Mouse (Mus musculus): ENCODE measurements around the gene Bloc1s6. TPM values are rescaled to one million over a fixed set of nuclear protein-coding genes. Genes with fewer than 3 reads are reported as not detected.

Gene Bloc1s6
- polyA plus RNA-seq, 1 experiment from 2014 or later: 87.8 TPM

- Histone ChIP-seq H3K4me3 (replicated peaks) (no peak overlapping the region), H3K9ac (replicated peaks) (no peak overlapping the region), H3K36me3 (no peaks in the 10 kb centered on the region), H3K4me2 (no peak overlapping the region), H3K27ac (replicated peaks) (no peak overlapping the region), H3K4me1 (no peaks in the 10 kb centered on the region), H3K9me3 (replicated peaks) (no peaks in the 10 kb centered on the region), H3K27me3 (replicated peaks) (no peaks in the 10 kb centered on the region; the same call in 1 of the 2 replicates)
- no peak for ATAC-seq (ENCODE audit: low FRiP score)
- WGBS: 82% methylated on average over 3 of the region's 3 CpGs
Measured at GRCm38 (mm10) chr2:122716301-122716842, 21.9 kb upstream of the Bloc1s6 start.

GRCm38 (mm10) chr2:122719232-122719631, 19.1 kb upstream of the Bloc1s6 start:
- no peaks in the 10 kb centered on the region for H3K4me1 ChIP-seq
- H3K9ac ChIP-seq (replicated peaks): no peak overlapping the region
- no peak overlapping the region for H3K4me3 ChIP-seq (replicated peaks)
- 71% methylated on average over 1 of the region's 1 CpGs for WGBS
- no peaks in the 10 kb centered on the region; the same call in 1 of the 2 replicates for H3K27me3 ChIP-seq (replicated peaks)
- no peaks in the 10 kb centered on the region for H3K36me3 ChIP-seq
- ATAC-seq (ENCODE audit: low FRiP score): no peak
- no peak overlapping the region for H3K27ac ChIP-seq (replicated peaks)
- no peak overlapping the region for H3K4me2 ChIP-seq
- no peaks in the 10 kb centered on the region for H3K9me3 ChIP-seq (replicated peaks)

GRCm38 (mm10) chr2:122720564-122720963, 17.7 kb upstream of the Bloc1s6 start:
- no peak for ATAC-seq (ENCODE audit: low FRiP score)
- Histone ChIP-seq H3K4me2 (no peak overlapping the region), H3K9ac (replicated peaks) (no peak overlapping the region), H3K9me3 (replicated peaks) (no peaks in the 10 kb centered on the region), H3K36me3 (no peaks in the 10 kb centered on the region), H3K4me1 (no peaks in the 10 kb centered on the region), H3K27ac (replicated peaks) (no peak overlapping the region), H3K4me3 (replicated peaks) (no peak overlapping the region), H3K27me3 (replicated peaks) (no peaks in the 10 kb centered on the region; the same call in 1 of the 2 replicates)
- 78% methylated on average over 3 of the region's 3 CpGs for WGBS

GRCm38 (mm10) chr2:122725604-122726003, 12.7 kb upstream of the Bloc1s6 start:
- WGBS: 67% methylated on average over 10 of the region's 10 CpGs
- H3K4me1 ChIP-seq: no peaks in the 10 kb centered on the region
- ATAC-seq (ENCODE audit: low FRiP score): no peak

GRCm38 (mm10) chr2:122731456-122731855, 6.8 kb upstream of the Bloc1s6 start:
- H3K9me3 ChIP-seq (replicated peaks): no peaks in the 10 kb centered on the region
- no peaks in the 10 kb centered on the region for H3K36me3 ChIP-seq
- ATAC-seq (ENCODE audit: low FRiP score): no peak

More at GRCm38 (mm10) chr2:122725604-122726003, 12.7 kb upstream of the Bloc1s6 start:
- H3K4me3 ChIP-seq (replicated peaks): no peak overlapping the region
- H3K27me3 ChIP-seq (replicated peaks): peaks cover 4% of the 10 kb centered on the region
- no peak overlapping the region for H3K4me2 ChIP-seq
- H3K9me3 ChIP-seq (replicated peaks): no peaks in the 10 kb centered on the region
- no peak overlapping the region for H3K9ac ChIP-seq (replicated peaks)
- no peak overlapping the region for H3K27ac ChIP-seq (replicated peaks)
- no peaks in the 10 kb centered on the region for H3K36me3 ChIP-seq

GRCm38 (mm10) chr2:122739023-122739422, 720 bp downstream of the Bloc1s6 start:
- Histone ChIP-seq H3K9me3 (replicated peaks) (no peaks in the 10 kb centered on the region), H3K27me3 (replicated peaks) (peaks cover 14% of the 10 kb centered on the region), H3K4me2 (peak overlapping the region; percentile 70), H3K4me3 (replicated peaks) (peak overlapping the region; percentile 92), H3K9ac (replicated peaks) (peak overlapping the region; percentile 94), H3K4me1 (peaks cover 19% of the 10 kb centered on the region), H3K27ac (replicated peaks) (peak overlapping the region; percentile 96), H3K36me3 (peaks cover 6% of the 10 kb centered on the region; the same call in 1 of the 2 replicates)
- WGBS: 26% methylated on average over 7 of the region's 7 CpGs
- ATAC-seq (ENCODE audit: low FRiP score): no peak

More at GRCm38 (mm10) chr2:122731456-122731855, 6.8 kb upstream of the Bloc1s6 start:
- H3K4me3 ChIP-seq (replicated peaks): no peak overlapping the region
- no peak overlapping the region for H3K9ac ChIP-seq (replicated peaks)
- 67% methylated on average over 2 of the region's 2 CpGs for WGBS
- no peaks in the 10 kb centered on the region for H3K4me1 ChIP-seq
- H3K27me3 ChIP-seq (replicated peaks): peaks cover 26% of the 10 kb centered on the region
- H3K27ac ChIP-seq (replicated peaks): no peak overlapping the region
- H3K4me2 ChIP-seq: no peak overlapping the region

GRCm38 (mm10) chr2:122746461-122746860, 8.2 kb downstream of the Bloc1s6 start:
- H3K27me3 ChIP-seq (replicated peaks): no peaks in the 10 kb centered on the region
- ATAC-seq (ENCODE audit: low FRiP score): no peak
- no peaks in the 10 kb centered on the region for H3K9me3 ChIP-seq (replicated peaks)
- no peak overlapping the region for H3K27ac ChIP-seq (replicated peaks)
- WGBS: 91% methylated on average over 9 of the region's 9 CpGs
- no peak overlapping the region for H3K4me2 ChIP-seq
- H3K4me3 ChIP-seq (replicated peaks): no peak overlapping the region
- H3K9ac ChIP-seq (replicated peaks): no peak overlapping the region
- no peaks in the 10 kb centered on the region for H3K4me1 ChIP-seq
- peaks cover 40% of the 10 kb centered on the region for H3K36me3 ChIP-seq

GRCm38 (mm10) chr2:122753739-122754343, 15.5 kb downstream of the Bloc1s6 start:
- WGBS: 16% methylated on average over 7 of the region's 7 CpGs
- peak; percentile 69; the same call in 1 of the 2 replicates for ATAC-seq (ENCODE audit: low FRiP score)
- H3K4me2 ChIP-seq: peak overlapping the region; percentile 39

GRCm38 (mm10) chr2:122759791-122760190, 21.5 kb downstream of the Bloc1s6 start:
- no peaks in the 10 kb centered on the region for H3K36me3 ChIP-seq
- no peak overlapping the region for H3K4me2 ChIP-seq
- H3K9ac ChIP-seq (replicated peaks): no peak overlapping the region
- H3K4me3 ChIP-seq (replicated peaks): no peak overlapping the region
- peaks cover 18% of the 10 kb centered on the region for H3K27me3 ChIP-seq (replicated peaks)
- H3K27ac ChIP-seq (replicated peaks): no peak overlapping the region
- peaks cover under 1% of the 10 kb centered on the region; the same call in 1 of the 2 replicates for H3K4me1 ChIP-seq
- WGBS: 92% methylated on average over 1 of the region's 1 CpGs
- H3K9me3 ChIP-seq (replicated peaks): no peaks in the 10 kb centered on the region
- ATAC-seq (ENCODE audit: low FRiP score): no peak

More at GRCm38 (mm10) chr2:122753739-122754343, 15.5 kb downstream of the Bloc1s6 start:
- no peaks in the 10 kb centered on the region for H3K36me3 ChIP-seq
- peaks cover 3% of the 10 kb centered on the region; the same call in 1 of the 2 replicates for H3K27me3 ChIP-seq (replicated peaks)
- no peaks in the 10 kb centered on the region for H3K4me1 ChIP-seq
- no peak overlapping the region for H3K27ac ChIP-seq (replicated peaks)
- no peak overlapping the region for H3K9ac ChIP-seq (replicated peaks)
- no peaks in the 10 kb centered on the region for H3K9me3 ChIP-seq (replicated peaks)
- H3K4me3 ChIP-seq (replicated peaks): no peak overlapping the region

- Histone ChIP-seq H3K4me3 (replicated peaks) (no peak overlapping the region), H3K36me3 (no peaks in the 10 kb centered on the region), H3K9ac (replicated peaks) (no peak overlapping the region), H3K4me1 (peaks cover 9% of the 10 kb centered on the region), H3K27me3 (replicated peaks) (peaks cover 37% of the 10 kb centered on the region), H3K27ac (replicated peaks) (no peak overlapping the region), H3K9me3 (replicated peaks) (no peaks in the 10 kb centered on the region), H3K4me2 (no peak overlapping the region)
- WGBS: 73% methylated on average over 3 of the region's 3 CpGs
- ATAC-seq (ENCODE audit: low FRiP score): no peak
Measured at GRCm38 (mm10) chr2:122762991-122763390, 24.7 kb downstream of the Bloc1s6 start.

GRCm38 (mm10) chr2:122764526-122764925, 26.2 kb downstream of the Bloc1s6 start:
- Histone ChIP-seq H3K27ac (replicated peaks) (no peak overlapping the region), H3K9ac (replicated peaks) (no peak overlapping the region), H3K36me3 (no peaks in the 10 kb centered on the region), H3K27me3 (replicated peaks) (peaks cover 37% of the 10 kb centered on the region), H3K4me2 (peak overlapping the region; percentile 78; the same call in 1 of the 2 replicates), H3K4me3 (replicated peaks) (no peak overlapping the region), H3K4me1 (peaks cover 9% of the 10 kb centered on the region), H3K9me3 (replicated peaks) (no peaks in the 10 kb centered on the region)
- WGBS: 57% methylated on average over 6 of the region's 6 CpGs
- no peak for ATAC-seq (ENCODE audit: low FRiP score)

Measured in neural tube, embryonic 15.5 days (tissue).